Mouse (Mus musculus): ENCODE data around the gene Sema3a.

Gene Sema3a

DNA sequence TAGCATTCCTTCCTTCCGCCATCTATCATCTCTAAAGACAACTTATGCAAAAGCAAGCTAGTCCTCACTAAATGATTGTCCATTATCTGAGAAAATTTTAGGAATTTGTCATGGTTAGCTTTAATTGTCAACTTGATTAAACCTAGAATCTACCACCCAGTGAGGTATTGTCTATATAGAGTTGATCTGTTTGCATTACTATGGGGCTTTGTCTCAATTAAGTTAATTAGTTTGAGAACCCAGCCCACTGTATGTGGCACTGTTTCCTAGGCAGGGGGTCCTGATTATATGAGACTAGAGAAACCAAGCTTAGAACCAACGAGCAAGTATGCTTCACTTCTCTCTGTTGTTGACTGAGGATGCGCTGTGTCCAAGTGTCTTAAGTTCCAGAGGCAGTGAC is 194.9 kb downstream of the Sema3a start:
- DNase-seq (ENCODE audit: low read depth), result no peak

DNA sequence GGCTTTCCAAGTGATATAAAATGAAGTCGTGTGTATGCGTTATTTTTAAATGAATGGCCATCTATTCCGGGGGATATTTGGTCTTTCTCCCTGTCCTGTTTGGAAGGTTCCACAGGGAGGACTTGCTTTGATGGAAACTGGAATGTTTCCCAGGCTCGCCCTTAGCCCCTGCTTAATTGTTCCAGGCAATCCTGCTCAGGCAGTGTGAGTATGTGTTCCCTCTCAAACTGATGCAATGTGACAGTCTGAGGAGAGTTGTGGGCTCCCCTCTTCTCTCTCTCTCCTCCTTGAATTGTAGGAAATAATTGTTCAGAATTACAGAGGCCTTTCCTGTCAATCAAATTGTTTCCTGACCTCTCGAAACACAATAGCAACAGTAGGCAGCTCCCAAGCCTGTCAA is 202.1 kb downstream of the Sema3a start:
- DNase-seq (ENCODE audit: low read depth), result no peak

DNA sequence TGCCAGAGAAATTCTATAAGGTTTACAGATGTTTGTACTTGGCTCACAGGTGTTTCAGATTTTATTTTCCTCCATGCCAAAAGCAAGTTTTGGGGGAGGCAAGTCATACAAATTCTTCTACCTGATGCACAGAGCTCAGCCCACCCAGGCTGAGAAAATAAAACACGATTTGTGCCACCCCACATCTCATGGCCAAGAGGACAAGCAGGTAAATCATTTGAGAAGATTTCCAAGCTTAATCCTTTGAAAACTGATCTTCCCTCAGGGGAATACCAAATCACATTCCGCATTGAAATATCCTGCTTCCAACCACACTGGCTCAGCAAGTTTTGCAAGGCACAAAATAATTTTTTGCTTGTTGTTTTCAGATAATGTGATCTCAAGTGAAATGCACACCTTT is 206.2 kb downstream of the Sema3a start:
- no peak for DNase-seq (ENCODE audit: low read depth)

DNA sequence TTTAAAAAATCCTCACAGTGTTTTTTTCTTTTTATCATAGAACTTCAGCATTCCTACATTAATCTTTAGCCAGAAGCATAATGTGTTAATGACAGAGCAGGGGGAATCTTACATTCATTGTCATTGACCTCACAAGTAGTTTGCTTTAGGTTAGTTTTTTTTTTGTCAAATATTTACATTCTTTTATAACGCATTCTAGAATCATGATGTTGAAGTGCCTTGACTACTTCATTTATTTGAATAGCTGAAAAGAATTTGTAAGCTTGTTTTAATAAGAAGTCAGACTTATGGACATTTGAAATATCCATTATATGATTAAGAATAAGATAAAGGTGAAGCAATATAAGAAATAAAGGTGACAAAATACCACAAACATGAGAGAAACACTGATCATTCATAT is 212.5 kb downstream of the Sema3a start:
- no peak for DNase-seq (ENCODE audit: low read depth)

DNA sequence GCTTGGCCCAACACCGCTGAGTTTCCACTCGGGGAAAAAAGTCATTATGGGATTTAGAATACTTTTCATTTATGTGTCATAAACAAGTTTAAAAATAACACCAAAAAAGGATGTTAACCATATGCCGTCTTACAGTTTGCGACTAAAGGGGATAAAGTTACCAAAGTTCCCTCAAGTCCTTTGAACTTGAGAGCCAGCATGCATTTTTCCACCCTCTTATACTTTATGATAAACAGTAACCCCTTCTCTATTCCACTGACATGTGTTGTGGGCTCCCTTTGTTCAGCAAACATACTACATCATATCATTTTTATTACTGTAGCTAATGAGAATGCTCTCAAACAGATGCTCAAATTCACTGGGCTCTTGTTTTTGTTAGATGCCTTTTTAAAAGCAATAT is 221.9 kb downstream of the Sema3a start:
- no peak for DNase-seq (ENCODE audit: low read depth)

DNA sequence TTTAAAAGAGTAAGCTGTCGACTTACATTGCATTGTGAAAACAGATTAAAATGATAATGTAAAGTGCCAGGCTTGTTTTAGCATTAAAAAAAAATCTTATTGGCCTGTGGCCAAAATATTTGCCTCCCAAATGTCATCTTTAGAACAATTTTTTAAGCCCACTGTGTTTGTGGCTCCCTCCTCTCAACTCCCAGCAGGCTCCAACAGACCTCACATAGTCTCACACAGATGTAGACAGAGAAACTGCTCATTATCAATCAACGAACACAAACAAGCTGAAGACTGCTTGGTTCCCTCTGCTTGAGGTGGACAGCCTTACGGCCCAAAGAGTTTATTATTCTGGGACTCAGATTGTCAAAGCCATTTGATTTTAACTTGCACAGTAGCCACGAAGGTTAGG is 226.4 kb downstream of the Sema3a start:
- DNase-seq (ENCODE audit: low read depth), result no peak

DNA sequence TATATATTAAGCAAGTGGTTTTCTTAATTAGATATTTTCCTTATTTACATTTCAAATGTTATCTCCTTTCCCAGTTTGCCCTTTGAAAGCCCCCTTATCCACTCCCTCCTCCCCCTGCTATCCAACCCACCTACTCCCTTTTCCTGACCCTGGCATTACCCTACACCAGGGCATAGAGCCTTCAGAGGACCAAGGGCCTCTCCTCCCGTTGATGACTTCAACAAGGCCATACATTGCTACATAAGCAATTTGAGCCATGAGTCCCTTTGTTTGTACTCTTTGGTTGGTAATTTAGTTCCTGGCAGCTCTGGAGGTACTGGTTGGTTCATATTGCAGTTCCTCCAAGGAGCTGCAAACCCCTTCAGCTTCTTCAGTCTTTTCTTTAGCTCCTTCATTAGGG is 227.8 kb downstream of the Sema3a start:
- DNase-seq (ENCODE audit: low read depth), result no peak

DNA sequence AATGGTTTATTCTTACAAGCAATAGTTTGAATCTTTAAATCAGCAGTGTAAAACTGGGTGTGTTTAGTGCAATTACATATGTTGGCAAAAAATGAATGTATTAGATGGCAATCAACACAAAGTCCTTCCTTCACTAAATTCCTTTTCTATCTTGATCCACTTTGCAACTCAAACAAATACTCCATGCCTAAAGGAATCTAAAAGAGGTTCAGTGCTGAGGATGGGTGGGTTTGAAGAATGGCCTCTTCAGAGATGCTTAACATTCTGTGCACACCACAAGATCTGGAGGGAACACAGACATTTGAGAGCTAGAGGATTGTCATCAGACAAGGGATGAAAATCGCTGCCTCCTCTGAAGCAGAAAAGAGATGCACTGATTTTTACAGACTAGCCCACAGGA is 228.3 kb downstream of the Sema3a start:
- no peak for DNase-seq (ENCODE audit: low read depth)

DNA sequence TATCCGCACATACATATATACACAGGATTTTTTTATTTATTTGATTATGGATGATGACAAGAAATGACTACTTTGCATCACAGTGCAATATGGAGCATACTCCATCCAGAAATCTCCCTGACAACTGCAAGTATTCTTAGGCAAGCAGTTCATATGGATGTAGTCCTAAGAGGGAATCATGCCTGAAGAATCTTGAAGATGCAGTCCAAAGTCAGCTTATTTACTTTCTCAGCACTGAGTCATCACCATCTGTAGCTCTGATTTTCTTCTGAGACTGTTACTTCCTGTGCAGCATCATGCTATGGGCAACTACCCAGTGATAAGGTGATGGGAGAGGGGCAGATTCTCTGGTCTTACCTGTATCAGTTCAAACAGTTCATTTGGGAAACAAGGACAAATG is 229.7 kb downstream of the Sema3a start:
- no peak for DNase-seq (ENCODE audit: low read depth)

DNA sequence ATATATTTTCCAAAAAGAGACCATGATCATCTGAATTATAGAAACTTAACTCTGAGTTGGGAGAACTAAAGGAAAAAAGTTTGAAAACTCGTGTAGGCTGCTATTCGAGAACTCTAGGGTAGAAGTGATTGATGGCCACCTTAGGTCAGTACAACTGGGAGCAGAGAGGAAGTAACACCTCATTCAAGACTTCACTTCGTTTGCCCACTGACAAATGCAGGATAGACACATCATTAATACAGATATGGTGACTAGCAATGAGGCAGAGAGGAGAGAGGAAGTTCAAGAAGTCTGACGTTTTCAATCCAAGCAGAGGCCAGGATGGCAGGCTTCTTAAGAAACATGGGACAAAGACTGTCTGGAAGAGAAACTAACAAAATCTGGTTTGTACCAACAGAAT is 233.6 kb downstream of the Sema3a start:
- no peak for DNase-seq (ENCODE audit: low read depth)

DNA sequence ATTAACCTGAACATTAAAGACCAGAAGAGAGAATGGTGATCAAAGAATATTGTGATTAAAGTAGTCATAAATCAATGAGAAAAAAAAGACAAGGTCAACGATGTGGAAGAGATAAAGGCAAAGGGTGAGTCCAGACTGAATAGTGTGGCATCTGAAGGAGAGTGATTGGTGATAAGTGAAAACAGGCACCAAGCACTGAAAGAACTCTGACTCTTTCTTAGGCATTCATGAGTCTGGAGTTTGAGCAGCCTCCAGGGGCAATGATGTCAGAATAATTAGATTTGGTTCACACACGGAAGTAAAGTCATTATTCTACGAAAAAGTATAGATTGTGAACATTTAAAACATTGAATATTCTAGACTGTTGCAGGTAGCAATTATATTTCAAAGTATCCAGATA is 235.5 kb downstream of the Sema3a start:
- DNase-seq (ENCODE audit: low read depth), result no peak

DNA sequence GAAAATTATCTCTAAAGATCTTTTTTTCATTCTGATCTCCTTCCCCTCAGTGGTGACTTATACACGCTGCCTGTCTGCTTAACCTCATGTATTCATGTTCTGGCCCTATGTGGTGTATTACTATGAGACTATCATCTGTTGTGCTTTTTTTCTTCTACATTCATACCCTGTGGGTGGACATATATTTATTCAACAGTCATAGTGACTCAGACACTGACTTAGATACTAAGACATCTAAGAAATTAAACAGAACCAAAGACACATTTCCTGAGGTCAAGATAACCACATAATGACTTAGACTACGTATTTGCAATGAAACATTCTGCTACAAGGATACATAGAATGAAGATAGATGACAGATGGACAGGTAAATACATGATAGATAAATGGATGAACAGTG is 239.9 kb downstream of the Sema3a start:
- no peak for DNase-seq (ENCODE audit: low read depth)

DNA sequence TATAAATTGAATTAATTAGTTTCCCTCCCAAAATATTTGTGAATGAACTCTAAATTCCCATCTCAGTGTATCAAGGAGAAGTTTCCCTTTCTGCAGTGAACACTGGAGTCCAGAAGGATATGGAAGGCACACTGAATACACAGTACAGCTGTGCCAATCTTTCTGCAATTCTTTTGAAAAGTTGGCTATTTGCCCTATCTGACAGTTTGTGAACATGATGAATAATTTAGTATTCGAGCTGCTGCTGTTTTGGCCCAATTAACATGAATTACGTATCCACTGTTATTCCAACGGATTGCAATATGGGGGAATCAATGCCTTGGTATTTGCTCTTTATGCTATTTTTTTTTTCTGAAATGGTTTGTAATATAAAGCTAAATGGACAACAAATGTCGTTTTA is 254.0 kb downstream of the Sema3a start:
- DNase-seq (ENCODE audit: low read depth), result no peak

DNA sequence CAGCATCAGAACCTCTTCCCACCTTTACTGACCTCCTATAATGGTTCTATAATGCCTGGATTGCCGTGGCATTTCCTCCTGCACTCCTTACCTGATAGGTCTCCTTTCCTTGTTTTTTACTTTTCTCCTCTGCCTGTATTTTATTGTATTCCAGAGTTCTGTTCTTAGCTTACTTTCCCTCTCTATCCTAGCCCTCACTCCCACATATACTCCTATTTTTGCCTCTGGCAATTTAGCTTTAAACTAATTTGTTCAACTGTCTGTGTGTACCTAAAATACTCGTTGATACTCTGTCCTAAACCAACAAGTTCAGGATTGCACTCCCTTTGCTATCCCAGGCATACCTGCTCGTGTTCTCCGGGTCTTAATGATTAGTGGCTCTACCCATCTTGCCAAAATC is 258.8 kb downstream of the Sema3a start:
- DNase-seq (ENCODE audit: low read depth), result no peak

DNA sequence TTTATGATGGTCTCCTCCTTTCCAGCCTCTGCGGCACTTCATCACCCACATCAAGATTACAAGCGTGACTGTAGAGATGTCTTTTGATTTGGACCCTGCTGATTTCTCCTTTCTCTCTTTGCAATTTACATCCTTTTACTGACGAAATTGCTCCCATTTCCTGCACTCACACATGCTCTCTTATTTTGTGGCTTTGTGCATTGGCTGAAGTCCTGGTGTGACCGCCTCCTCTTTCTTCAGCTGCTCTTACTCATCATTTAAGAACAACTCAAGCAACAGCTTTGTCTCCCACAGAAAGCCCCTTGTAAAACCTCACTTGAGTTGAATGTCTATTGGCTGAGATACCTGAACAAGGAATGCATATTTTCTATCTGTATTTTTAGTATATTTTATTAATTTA is 259.5 kb downstream of the Sema3a start:
- DNase-seq (ENCODE audit: low read depth), result no peak

DNA sequence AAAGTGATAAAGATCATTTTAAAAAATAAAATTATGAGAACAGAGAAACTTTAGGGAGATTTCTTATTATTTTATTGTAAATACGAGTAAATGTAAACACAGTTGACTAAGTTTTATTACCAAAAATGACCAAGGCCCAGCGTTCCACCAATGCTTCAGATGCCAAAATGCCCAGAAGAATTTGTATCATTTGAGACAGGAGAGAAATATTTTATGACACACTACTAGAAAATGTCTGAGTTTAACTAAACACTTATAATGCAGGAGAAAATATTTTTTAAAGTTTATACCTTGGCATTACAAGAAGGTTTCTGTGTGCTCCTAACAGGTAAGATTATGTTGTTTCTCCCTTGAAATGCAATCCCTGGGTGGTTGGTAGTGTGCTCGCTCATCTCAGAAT is 261.4 kb downstream of the Sema3a start:
- no peak for DNase-seq (ENCODE audit: low read depth)

DNA sequence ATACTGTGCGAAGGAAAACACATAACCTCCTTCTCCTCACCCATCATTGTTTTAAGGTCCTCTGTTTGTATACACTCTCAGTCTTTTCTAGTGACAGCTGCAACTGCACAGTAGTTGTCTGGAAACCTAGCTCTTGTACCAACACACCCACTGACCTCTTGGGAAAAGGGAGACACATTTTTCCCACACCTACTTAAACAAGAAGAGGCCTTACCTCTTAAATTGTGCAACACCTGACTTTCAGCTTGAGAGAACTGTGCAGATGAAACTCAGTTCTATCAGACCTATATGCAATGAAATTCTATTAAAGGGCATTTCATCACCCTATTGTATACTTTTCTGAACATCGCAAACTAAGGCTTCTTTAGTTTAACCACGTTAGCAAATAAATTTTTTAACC is 262.5 kb downstream of the Sema3a start:
- DNase-seq (ENCODE audit: low read depth), result no peak

DNA sequence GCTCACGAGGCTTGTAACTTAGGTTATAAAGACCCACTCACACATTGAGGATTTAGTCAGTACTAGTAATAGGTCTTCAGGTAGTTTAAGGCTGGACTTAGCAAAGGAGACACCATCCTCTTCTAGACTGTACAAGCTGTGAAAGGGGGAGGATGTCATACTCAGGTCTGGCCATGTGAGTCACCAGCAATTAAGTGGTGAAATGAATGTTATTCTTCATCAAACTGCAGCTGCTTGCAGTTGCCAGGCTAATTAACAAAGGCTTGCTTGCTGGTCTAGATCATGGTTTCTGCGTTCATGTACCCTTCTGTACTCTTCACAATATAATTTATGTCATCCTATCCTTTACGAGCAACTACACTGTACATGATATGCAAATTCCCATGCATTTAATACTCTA is 264.8 kb downstream of the Sema3a start:
- no peak for DNase-seq (ENCODE audit: low read depth)

DNA sequence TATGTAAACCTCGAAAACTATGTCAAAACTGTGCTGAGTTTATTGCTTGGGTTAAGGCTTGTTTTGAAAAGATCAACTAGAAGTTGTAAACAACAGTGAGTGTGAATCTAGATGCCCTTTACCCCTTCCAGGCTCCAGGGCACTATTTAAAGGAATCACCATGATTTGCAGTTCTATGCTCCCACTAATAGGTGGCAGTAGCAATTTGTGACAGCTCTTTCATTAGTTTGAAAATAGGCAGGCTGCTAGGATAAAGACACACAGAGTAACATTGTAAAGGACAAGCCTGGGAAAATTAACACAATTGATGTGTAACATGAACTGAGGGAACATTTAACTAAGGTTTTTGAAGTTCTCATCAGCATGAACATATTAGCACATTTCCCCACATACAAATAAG is 280.2 kb downstream of the Sema3a start:
- no peak for DNase-seq (ENCODE audit: low read depth)

DNA sequence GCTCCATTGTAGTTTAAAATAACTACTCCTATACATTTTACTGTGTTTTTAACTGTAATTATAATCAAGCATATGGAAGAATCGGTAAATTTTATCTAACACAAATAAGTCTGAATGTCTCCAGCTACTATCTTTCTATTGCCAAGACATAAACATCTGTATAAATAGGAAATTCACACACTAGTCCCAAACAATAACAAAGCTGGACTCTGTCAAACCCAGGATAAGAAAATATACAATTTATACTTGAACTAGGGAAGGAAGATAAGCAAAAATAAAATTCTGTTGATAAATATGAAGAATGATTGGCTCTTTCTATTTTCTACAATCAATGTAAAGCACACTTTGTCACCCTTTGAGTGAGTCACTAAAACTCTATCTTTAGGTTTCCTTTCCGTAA is 280.9 kb downstream of the Sema3a start:
- no peak for DNase-seq (ENCODE audit: low read depth)

DNA sequence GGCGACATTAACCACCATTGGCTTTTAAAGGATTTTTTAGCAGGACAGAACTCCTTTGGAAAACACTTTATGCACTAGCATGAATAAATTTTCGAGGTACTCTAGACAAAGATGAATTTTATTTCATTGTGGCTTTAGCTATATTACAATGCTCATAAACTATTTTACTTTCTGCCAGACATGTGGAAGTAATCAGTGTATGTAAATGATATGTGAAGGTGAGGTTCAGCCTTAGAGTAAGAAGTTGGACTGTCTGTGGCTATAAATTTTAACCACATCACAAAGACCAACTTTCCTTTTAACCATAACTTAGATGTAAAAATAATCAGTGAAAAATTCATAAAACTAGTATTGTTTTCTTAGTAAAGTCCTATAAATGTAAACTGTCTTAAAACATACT is 286.7 kb downstream of the Sema3a start:
- no peak for DNase-seq (ENCODE audit: low read depth)

DNA sequence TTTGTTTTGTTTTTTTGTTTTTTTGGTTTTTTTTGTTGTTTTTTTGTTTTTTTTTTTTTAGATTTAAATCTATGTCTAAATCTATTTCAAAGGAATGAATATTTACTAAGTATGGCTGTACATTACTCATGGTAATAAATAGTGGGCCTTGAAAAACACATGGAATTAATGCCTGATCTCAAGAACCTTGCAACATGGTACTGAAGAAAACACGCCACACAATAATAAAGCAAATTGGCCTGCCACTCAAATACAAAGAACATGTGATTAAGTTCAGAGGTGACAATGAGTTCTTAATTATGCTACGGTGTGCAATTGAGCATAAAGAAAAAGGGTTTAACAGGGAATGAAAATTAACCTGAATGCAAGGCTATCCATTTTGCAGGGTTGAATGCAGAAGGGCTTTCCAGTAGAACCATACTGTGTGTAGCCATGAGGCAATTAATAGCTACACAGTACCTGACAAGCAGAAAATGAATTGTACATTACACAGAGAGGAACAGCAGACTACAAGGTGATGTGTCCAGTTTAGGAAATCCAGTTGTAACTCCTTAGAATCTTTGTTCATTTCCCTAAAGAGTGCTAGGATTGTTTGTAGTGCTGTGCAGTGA is 288.8 kb downstream of the Sema3a start:
- no peak for DNase-seq (ENCODE audit: low read depth)

DNA sequence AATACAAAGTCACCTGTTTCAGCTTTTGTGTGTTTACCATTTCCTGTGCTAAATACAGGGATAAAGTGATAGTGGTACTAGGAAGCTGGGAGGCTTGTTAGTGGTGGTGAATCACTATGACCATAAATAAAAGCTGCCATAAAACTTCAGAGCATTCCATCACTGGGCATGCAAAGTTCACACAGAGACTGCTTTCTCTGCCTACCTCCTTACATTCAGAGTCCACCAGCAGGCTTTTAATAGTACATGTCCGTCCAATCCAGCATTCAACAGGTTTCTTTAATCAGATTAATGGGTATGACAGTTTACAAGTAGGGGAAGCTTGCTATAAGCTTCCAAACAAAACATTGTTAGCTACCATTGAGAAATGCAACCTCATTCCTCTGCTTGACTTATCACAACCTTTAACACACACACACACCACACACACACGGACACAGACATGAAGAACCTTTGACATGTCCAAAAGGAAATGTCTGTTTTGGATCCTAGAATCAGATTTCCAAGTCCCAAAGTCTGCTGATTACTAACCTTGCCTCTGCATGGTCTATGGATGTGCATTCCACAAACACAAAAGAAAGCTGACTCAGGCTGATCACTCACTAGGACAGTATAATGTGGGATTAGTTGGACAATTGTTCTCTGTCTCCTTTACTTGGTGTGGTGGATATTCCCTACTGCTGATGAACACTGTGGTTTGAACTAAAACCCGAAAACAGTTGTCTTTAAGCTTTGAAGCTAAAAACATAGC is 291.9 kb downstream of the Sema3a start:
- DNase-seq (ENCODE audit: low read depth), result no peak

DNA sequence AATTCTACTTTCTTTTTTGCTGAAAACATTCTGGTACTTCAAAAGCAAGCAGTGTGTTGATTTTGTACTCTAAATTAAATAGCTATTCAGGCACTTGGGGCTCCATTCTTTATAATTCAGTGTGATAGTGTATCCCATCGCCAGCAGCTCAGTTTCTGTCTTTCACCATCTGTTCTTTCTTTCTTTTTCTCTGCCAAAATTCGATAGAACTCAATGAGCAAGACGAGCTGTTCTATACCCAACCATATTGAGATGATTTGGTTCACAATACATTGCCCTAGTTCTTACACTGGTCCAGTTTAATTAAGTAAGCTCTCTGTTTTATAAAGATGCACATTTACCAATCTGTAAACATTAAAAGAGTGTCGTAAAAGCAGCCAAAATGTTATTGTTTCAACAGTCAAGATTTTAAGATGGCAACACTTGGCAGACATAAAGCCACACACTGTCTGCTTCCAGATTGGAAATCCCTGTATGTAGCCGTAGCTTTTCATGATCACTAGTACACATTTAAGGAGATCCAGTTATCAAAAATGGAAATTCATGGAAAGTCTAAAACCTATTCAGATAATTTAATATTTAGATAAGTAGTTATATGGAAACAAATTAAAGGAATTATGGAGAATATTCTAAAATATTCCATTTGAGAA is 296.2 kb downstream of the Sema3a start:
- no peak for DNase-seq (ENCODE audit: low read depth)

All from fibroblast of lung, adult 2 months (primary cell).